Mouse (Mus musculus) layer of hippocampus, adult 8-10 months (tissue): ENCODE data around the gene Abca13. TPM values are rescaled to one million over a fixed set of nuclear protein-coding genes. Genes with fewer than 3 reads are reported as not detected.
A peak's percentile ranks its signal among the peaks of the same experiment; 100 is the strongest.
"Not testable (repeated sequence)": the region's sequence is repeated elsewhere in the genome, so short reads cannot be mapped to it uniquely, and the experiment has no call there.

Source experiments
- DNase-seq, 2 experiments: peaks; one replicate each; pipeline ENCODE4 v3.0.0; 2022; ENCODE audit warnings: low spot score in 2 of 2
- total RNA-seq, 4 experiments: library from RNA; stranded (reverse); gene quantifications; 2 replicates each; pipeline ENCODE4 v1.2.4; 2022

Gene Abca13
- total RNA-seq: under 1 TPM in 2 of 4 experiments, not detected in 2; 0.02 to 0.05 TPM

- DNase-seq: no peak
Observed at GRCm38 (mm10) chr11:9191555-9192131, at the start of gene Abca13. Gene Abca13, plus strand, starts transcription at chr11:9191942.

GRCm38 (mm10) chr11:9145113-9145512 is 46.6 kb upstream of the Abca13 start:
- DNase-seq: no peak

GRCm38 (mm10) chr11:9146115-9146514 is 45.6 kb upstream of the Abca13 start:
- DNase-seq: no peak

GRCm38 (mm10) chr11:9146683-9147082 is 45.1 kb upstream of the Abca13 start:
- no peak for DNase-seq

- no peak for DNase-seq
Observed at GRCm38 (mm10) chr11:9148206-9148605, 43.5 kb upstream of the Abca13 start.

GRCm38 (mm10) chr11:9150403-9150802 is 41.3 kb upstream of the Abca13 start:
- not testable (repeated sequence) for DNase-seq

GRCm38 (mm10) chr11:9159953-9160352 is 31.8 kb upstream of the Abca13 start:
- DNase-seq: no peak

- no peak for DNase-seq
Observed at GRCm38 (mm10) chr11:9167331-9167730, 24.4 kb upstream of the Abca13 start.

GRCm38 (mm10) chr11:9181477-9181876 is 10.3 kb upstream of the Abca13 start:
- no peak for DNase-seq

GRCm38 (mm10) chr11:9189471-9189870 is 2.3 kb upstream of the Abca13 start:
- DNase-seq: not testable (repeated sequence)

GRCm38 (mm10) chr11:9190772-9191554 is 779 bp upstream of the Abca13 start:
- no peak for DNase-seq

GRCm38 (mm10) chr11:9194861-9195260 is 3.1 kb downstream of the Abca13 start:
- no peak for DNase-seq

- DNase-seq: no peak
Observed at GRCm38 (mm10) chr11:9199868-9200267, 8.1 kb downstream of the Abca13 start.

- DNase-seq: no peak
Observed at GRCm38 (mm10) chr11:9210707-9211106, 19.0 kb downstream of the Abca13 start.

- DNase-seq: peak in 1 of 2 experiments; percentile 18
Observed at GRCm38 (mm10) chr11:9213580-9213979, 21.8 kb downstream of the Abca13 start.

GRCm38 (mm10) chr11:9216252-9216651 is 24.5 kb downstream of the Abca13 start:
- DNase-seq: no peak

GRCm38 (mm10) chr11:9220501-9220900 is 28.8 kb downstream of the Abca13 start:
- no peak for DNase-seq

- DNase-seq: peak; percentile 14 to 35
Observed at GRCm38 (mm10) chr11:9221646-9222045, 29.9 kb downstream of the Abca13 start.

- DNase-seq: no peak
Observed at GRCm38 (mm10) chr11:9226399-9226798, 34.7 kb downstream of the Abca13 start.

GRCm38 (mm10) chr11:9249627-9250026 is 57.9 kb downstream of the Abca13 start:
- DNase-seq: not testable (repeated sequence)

- not testable (repeated sequence) for DNase-seq
Observed at GRCm38 (mm10) chr11:9263072-9263471, 71.3 kb downstream of the Abca13 start.

GRCm38 (mm10) chr11:9269090-9269489 is 77.3 kb downstream of the Abca13 start:
- DNase-seq: peak; percentile 3 to 24

- no peak for DNase-seq
Observed at GRCm38 (mm10) chr11:9285204-9285603, 93.5 kb downstream of the Abca13 start.
